Mouse (Mus musculus): Measurements from ENCODE around the gene Acvr1b.

Acvr1b gene

GRCm38 (mm10) chr15:101146100-101146965, 27.5 kb upstream of the Acvr1b start:
- no peak for DNase-seq (ENCODE audit: low spot score in 2 of 2)

GRCm38 (mm10) chr15:101147115-101147909, 26.6 kb upstream of the Acvr1b start:
- DNase-seq (ENCODE audit: low spot score in 2 of 2) = peak in 1 of 2 experiments; percentile 37

GRCm38 (mm10) chr15:101147910-101148273, 26.0 kb upstream of the Acvr1b start:
- no peak for DNase-seq (ENCODE audit: low spot score in 2 of 2)

GRCm38 (mm10) chr15:101148604-101149003, 25.3 kb upstream of the Acvr1b start:
- DNase-seq (ENCODE audit: low spot score in 2 of 2) = no peak

GRCm38 (mm10) chr15:101151409-101152261, 22.2 kb upstream of the Acvr1b start:
- no peak for DNase-seq (ENCODE audit: low spot score in 2 of 2)

- no peak for DNase-seq (ENCODE audit: low spot score in 2 of 2)
These were observed 18.9 kb upstream of the Acvr1b start for GRCm38 (mm10) chr15:101154700-101155616.

GRCm38 (mm10) chr15:101160128-101160527, 13.7 kb upstream of the Acvr1b start:
- no peak for DNase-seq (ENCODE audit: low spot score in 2 of 2)

GRCm38 (mm10) chr15:101160591-101160990, 13.3 kb upstream of the Acvr1b start:
- no peak for DNase-seq (ENCODE audit: low spot score in 2 of 2)

- DNase-seq (ENCODE audit: low spot score in 2 of 2) = no peak
These were observed 12.3 kb upstream of the Acvr1b start for GRCm38 (mm10) chr15:101161534-101161933.

GRCm38 (mm10) chr15:101163056-101163458, 10.8 kb upstream of the Acvr1b start:
- DNase-seq (ENCODE audit: low spot score in 2 of 2) = no peak

- no peak for DNase-seq (ENCODE audit: low spot score in 2 of 2)
These were observed 10.0 kb upstream of the Acvr1b start for GRCm38 (mm10) chr15:101163854-101164253.

GRCm38 (mm10) chr15:101164291-101164690, 9.6 kb upstream of the Acvr1b start:
- no peak for DNase-seq (ENCODE audit: low spot score in 2 of 2)

- DNase-seq (ENCODE audit: low spot score in 2 of 2) = no peak
These were observed 8.0 kb upstream of the Acvr1b start for GRCm38 (mm10) chr15:101165658-101166437.

- DNase-seq (ENCODE audit: low spot score in 2 of 2) = no peak
These were observed 6.3 kb upstream of the Acvr1b start for GRCm38 (mm10) chr15:101167553-101167952.

GRCm38 (mm10) chr15:101169910-101170309, 4.0 kb upstream of the Acvr1b start:
- DNase-seq (ENCODE audit: low spot score in 2 of 2) = no peak

GRCm38 (mm10) chr15:101170413-101170980, 3.4 kb upstream of the Acvr1b start:
- no peak for DNase-seq (ENCODE audit: low spot score in 2 of 2)

GRCm38 (mm10) chr15:101171272-101171671, 2.6 kb upstream of the Acvr1b start:
- no peak for DNase-seq (ENCODE audit: low spot score in 2 of 2)

GRCm38 (mm10) chr15:101172016-101172415, 1.9 kb upstream of the Acvr1b start:
- DNase-seq (ENCODE audit: low spot score in 2 of 2) = no peak

- no peak for DNase-seq (ENCODE audit: low spot score in 2 of 2)
These were observed 645 bp downstream of the Acvr1b start for GRCm38 (mm10) chr15:101174294-101175130.

Measured in natural killer cell, adult 2 months (primary cell).